Mouse (Mus musculus): ENCODE data around the gene Hist1h3f. TPM values are rescaled to one million over a fixed set of nuclear protein-coding genes. Genes with fewer than 3 reads are reported as not detected.

Gene Hist1h3f
- total and polyA plus RNA-seq, 2 experiments from 2014 or later = 0.17 to 119 TPM

DNA sequence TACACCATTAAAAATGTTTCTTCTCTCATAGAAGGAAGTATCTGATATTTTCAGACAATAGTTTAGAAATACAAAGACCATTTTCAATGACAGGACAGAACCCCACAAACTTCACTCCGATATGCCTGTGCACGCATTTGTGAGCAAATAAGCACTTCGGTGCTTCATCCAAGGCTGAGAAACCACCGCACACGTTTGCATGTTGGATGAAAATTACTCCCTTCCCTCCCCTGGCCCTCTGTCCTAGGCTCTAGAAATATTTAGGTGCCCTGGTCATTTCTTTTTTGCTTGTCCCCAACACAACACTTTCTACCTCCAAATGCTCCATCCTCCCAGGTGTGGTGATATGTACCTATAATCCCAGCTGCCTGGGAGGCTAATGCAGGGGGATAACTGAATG lies 42.3 kb upstream of the Hist1h3f start:
- no peak for TF ChIP-seq CTCF (IDR thresholded peaks at IDR 0.05; ENCODE audit: low read depth)
- Histone ChIP-seq H3K9ac (no peak overlapping the region), H3K4me3 (ENCODE audit: low read depth, low read length) (no peak overlapping the region), H3K27me3 (ENCODE audit: insufficient read depth, low read length) (peaks cover 11% of the 10 kb centered on the region; the same call in 1 of the 2 replicates), H3K9me3 (ENCODE audit: low read length) (no peaks in the 10 kb centered on the region), H3K4me2 (ENCODE audit: low read depth) (0 out of 2 replicates have a peak overlapping the region, but pooled peaks have one; percentile 4), H3K36me3 (ENCODE audit: insufficient read depth) (no peaks in the 10 kb centered on the region), H3K27ac (ENCODE audit: low read depth, low read length) (no peak overlapping the region), H3K4me1 (ENCODE audit: insufficient read depth) (no peaks in the 10 kb centered on the region; the same call in 1 of the 2 replicates)
- ATAC-seq = no peak
- DNase-seq = no peak
- 22% methylated on average over 5 of the region's 5 CpGs for WGBS

DNA sequence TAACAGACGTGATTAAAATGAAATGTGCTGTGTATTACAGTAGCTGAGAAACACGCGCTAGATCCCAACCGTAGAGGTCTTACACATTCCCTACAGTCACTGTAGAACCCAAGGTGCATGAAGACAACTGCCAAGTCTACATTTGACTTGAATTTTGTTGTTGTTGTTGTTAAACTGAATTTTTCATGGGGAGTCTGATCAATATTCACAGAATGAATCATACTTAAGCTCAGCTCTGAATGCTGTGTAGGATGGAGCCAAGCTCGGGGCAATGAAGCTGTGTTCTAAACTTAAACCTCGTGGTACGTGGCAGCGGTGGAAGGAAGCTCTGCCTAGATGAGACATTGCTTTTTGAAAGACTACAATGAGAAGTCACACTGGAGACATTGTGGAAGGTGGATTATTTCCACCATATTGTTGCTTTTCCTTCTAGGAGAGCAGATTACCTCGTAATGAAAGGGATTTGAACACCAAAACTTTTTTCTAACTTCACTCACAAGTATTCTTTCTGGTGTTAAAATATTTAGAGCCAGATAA lies 41.8 kb upstream of the Hist1h3f start:
- DNase-seq (no peak), ATAC-seq (no peak)
- H3K9me3 ChIP-seq (ENCODE audit: low read length) = no peaks in the 10 kb centered on the region
- H3K4me2 ChIP-seq (ENCODE audit: low read depth) = 0 out of 2 replicates have a peak overlapping the region, but pooled peaks have one; percentile 4
- peaks cover 11% of the 10 kb centered on the region; the same call in 1 of the 2 replicates for H3K27me3 ChIP-seq (ENCODE audit: insufficient read depth, low read length)
- no peak for TF ChIP-seq CTCF (IDR thresholded peaks at IDR 0.05; ENCODE audit: low read depth)
- H3K27ac ChIP-seq (ENCODE audit: low read depth, low read length) = no peak overlapping the region
- H3K4me1 ChIP-seq (ENCODE audit: insufficient read depth) = no peaks in the 10 kb centered on the region; the same call in 1 of the 2 replicates
- no peak overlapping the region for H3K9ac ChIP-seq
- H3K4me3 ChIP-seq (ENCODE audit: low read depth, low read length) = no peak overlapping the region
- WGBS = 33% methylated on average over 9 of the region's 9 CpGs
- no peaks in the 10 kb centered on the region for H3K36me3 ChIP-seq (ENCODE audit: insufficient read depth)

DNA sequence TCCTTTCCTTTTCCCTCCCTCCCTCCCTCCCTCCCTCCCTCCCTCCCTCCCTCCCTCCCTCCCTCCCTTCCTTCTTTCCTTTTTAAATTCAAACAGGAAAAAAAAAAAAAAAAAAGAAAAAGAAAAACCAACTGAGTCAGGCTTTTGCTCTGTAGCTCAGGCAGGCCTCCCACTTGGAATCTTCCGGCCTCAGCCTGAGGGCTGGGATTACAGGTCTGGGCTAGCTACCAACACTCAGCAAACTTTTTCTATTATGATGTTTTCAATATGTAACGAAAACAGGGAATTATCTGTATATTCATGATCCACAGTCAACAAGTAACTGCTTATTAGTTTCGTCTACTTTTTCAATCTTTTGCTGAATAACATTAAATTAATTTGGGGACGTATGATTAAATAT lies 40.9 kb upstream of the Hist1h3f start:
- Histone ChIP-seq H3K4me2 (ENCODE audit: low read depth) (no peak overlapping the region), H3K4me3 (ENCODE audit: low read depth, low read length) (no peak overlapping the region), H3K36me3 (ENCODE audit: insufficient read depth) (no peaks in the 10 kb centered on the region), H3K9ac (no peak overlapping the region), H3K27ac (ENCODE audit: low read depth, low read length) (no peak overlapping the region), H3K9me3 (ENCODE audit: low read length) (no peaks in the 10 kb centered on the region), H3K4me1 (ENCODE audit: insufficient read depth) (no peaks in the 10 kb centered on the region; the same call in 1 of the 2 replicates), H3K27me3 (ENCODE audit: insufficient read depth, low read length) (peaks cover 11% of the 10 kb centered on the region; the same call in 1 of the 2 replicates)
- DNase-seq (no peak), ATAC-seq (no peak)
- 51% methylated on average over 4 of the region's 4 CpGs for WGBS
- no peak for TF ChIP-seq CTCF (IDR thresholded peaks at IDR 0.05; ENCODE audit: low read depth)

DNA sequence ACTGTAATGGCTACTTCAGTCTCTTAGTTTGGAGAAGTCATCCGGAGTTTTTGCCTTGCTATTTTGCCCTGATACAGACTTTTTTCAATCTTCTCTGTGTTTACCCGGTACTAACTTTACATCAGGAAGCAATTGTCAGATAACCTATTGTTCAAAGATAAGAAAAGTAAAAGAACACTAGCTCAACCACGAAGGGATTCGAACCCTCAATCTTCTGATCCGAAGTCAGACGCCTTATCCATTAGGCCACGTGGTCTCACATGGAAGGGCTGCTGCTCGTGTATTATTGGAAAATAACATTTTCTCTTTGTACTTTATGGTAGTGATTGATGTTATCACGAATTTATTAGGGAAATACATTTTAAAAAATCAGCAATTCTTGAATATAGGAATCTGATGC lies 40.1 kb upstream of the Hist1h3f start:
- H3K27me3 ChIP-seq (ENCODE audit: insufficient read depth, low read length) = peaks cover 8% of the 10 kb centered on the region; the same call in 1 of the 2 replicates
- H3K9ac ChIP-seq = no peak overlapping the region
- H3K27ac ChIP-seq (ENCODE audit: low read depth, low read length) = no peak overlapping the region
- H3K36me3 ChIP-seq (ENCODE audit: insufficient read depth) = no peaks in the 10 kb centered on the region
- no peak for TF ChIP-seq CTCF (IDR thresholded peaks at IDR 0.05; ENCODE audit: low read depth)
- ATAC-seq (peak; percentile 68; the same call in 1 of the 2 replicates), DNase-seq (peak; percentile 86)
- no peak overlapping the region for H3K4me3 ChIP-seq (ENCODE audit: low read depth, low read length)
- H3K4me1 ChIP-seq (ENCODE audit: insufficient read depth) = no peaks in the 10 kb centered on the region; the same call in 1 of the 2 replicates
- peak overlapping the region; percentile 23; the same call in 1 of the 2 replicates for H3K4me2 ChIP-seq (ENCODE audit: low read depth)
- 2% methylated on average over 9 of the region's 9 CpGs for WGBS
- no peaks in the 10 kb centered on the region for H3K9me3 ChIP-seq (ENCODE audit: low read length)

DNA sequence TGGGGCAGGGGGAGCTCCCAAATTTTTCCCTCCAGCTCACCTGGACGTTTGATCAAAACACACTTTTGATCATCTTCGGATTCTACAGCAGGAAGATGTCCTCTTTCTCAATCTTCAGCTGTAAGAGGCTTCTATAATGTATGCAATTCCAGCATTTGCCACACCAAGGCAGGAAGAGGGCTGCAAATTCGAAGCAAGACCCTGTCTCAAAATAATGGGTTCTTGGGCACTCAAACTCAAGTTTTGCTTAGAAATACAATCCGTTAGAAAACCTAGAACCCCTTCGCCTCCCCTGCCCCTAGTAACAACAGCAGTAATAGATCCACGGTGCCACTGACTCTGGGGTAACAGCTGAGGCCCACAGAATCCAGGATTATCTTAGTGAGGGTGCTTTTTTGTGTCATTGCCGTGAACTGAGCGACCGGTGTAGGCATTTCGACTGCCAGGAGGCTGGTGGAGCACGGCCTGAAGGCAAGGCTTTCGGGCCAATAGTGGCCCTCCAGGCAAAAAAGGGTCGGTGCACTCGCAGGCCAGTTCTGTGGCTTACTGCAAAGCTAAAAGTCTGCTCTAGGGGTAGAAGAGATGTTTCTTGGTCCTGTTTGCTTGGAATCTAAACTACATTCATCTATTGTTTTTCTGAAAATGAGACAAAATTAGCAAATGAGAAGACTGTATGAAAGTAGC lies 38.0 kb upstream of the Hist1h3f start:
- DNase-seq (no peak), ATAC-seq (no peak)
- no peaks in the 10 kb centered on the region; the same call in 1 of the 2 replicates for H3K4me1 ChIP-seq (ENCODE audit: insufficient read depth)
- WGBS = 10% methylated on average over 14 of the region's 14 CpGs
- H3K4me2 ChIP-seq (ENCODE audit: low read depth) = peak overlapping the region; percentile 30
- H3K4me3 ChIP-seq (ENCODE audit: low read depth, low read length) = 0 out of 2 replicates have a peak overlapping the region, but pooled peaks have one; percentile 3
- no peaks in the 10 kb centered on the region for H3K36me3 ChIP-seq (ENCODE audit: insufficient read depth)
- no peak overlapping the region for H3K27ac ChIP-seq (ENCODE audit: low read depth, low read length)
- no peaks in the 10 kb centered on the region for H3K9me3 ChIP-seq (ENCODE audit: low read length)
- no peak overlapping the region for H3K9ac ChIP-seq
- no peaks in the 10 kb centered on the region for H3K27me3 ChIP-seq (ENCODE audit: insufficient read depth, low read length)
- no peak for TF ChIP-seq CTCF (IDR thresholded peaks at IDR 0.05; ENCODE audit: low read depth)

DNA sequence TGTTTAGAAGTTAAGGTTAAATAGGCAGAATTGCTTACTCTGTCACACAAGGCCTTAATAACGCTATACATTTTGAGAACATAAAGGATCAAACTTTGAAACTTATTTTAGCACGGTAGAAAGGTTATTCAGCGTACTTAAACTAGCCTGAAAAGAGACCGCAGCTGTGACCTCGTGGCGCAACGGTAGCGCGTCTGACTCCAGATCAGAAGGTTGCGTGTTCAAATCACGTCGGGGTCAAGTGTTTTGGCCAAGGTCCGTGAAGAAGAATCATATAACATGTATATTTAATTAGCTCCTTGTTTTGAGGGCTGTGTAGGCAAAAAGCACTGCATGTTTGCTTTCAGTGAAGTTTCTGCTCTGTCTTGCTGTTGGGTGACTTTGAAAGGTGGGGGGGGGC lies 37.5 kb upstream of the Hist1h3f start:
- H3K4me1 ChIP-seq (ENCODE audit: insufficient read depth) = no peaks in the 10 kb centered on the region; the same call in 1 of the 2 replicates
- DNase-seq (peak; percentile 61), ATAC-seq (no peak)
- peak overlapping the region; percentile 30 for H3K4me2 ChIP-seq (ENCODE audit: low read depth)
- no peak for TF ChIP-seq CTCF (IDR thresholded peaks at IDR 0.05; ENCODE audit: low read depth)
- no peaks in the 10 kb centered on the region for H3K27me3 ChIP-seq (ENCODE audit: insufficient read depth, low read length)
- no peak overlapping the region for H3K9ac ChIP-seq
- no peaks in the 10 kb centered on the region for H3K9me3 ChIP-seq (ENCODE audit: low read length)
- H3K27ac ChIP-seq (ENCODE audit: low read depth, low read length) = no peak overlapping the region
- 14% methylated on average over 13 of the region's 13 CpGs for WGBS
- H3K4me3 ChIP-seq (ENCODE audit: low read depth, low read length) = 0 out of 2 replicates have a peak overlapping the region, but pooled peaks have one; percentile 3
- no peaks in the 10 kb centered on the region for H3K36me3 ChIP-seq (ENCODE audit: insufficient read depth)

All from forebrain, postnatal 0 days (tissue).